Mouse (Mus musculus) forebrain, embryonic 16.5 days (tissue): ENCODE measurements around the gene Tmem184a. TPM values are rescaled to one million over a fixed set of nuclear protein-coding genes. Genes with fewer than 3 reads are reported as not detected.

Experiments
- ATAC-seq: fragments of 200-750 bp; cut with Nextera tagmentation; 2 replicates; pipeline ENCODE4 v1.8.0; 2017; ENCODE audit warnings: mild to moderate bottlenecking, moderate library complexity
- H3K27ac ChIP-seq: fragments of 300-500 bp; sonication (generic); 2 replicates; pipeline ENCODE4 v1.5.1; 2014; ENCODE audit warnings: low read length, control low read depth
- H3K27me3 ChIP-seq: fragments of 300-500 bp; sonication (generic); replicated peaks from 2 replicates; pipeline ENCODE4 v1.6.1; 2014; ENCODE audit warnings: low read length; ENCODE audit not compliant: control insufficient read depth, insufficient read depth
- H3K36me3 ChIP-seq: fragments of 300-500 bp; sonication (generic); 2 replicates; pipeline ENCODE4 v1.6.1; 2014; ENCODE audit not compliant: control insufficient read depth, insufficient read depth
- H3K4me1 ChIP-seq: fragments of 300-500 bp; sonication (generic); replicated peaks from 2 replicates; pipeline ENCODE4 v1.6.1; 2014; ENCODE audit warnings: low read length; ENCODE audit not compliant: control insufficient read depth, insufficient read depth
- H3K4me2 ChIP-seq: fragments of 300-500 bp; sonication (generic); 2 replicates; pipeline ENCODE4 v1.6.1; 2014; ENCODE audit warnings: mild to moderate bottlenecking, low read length, control low read depth
- H3K4me3 ChIP-seq: fragments of 300-500 bp; sonication (generic); replicated peaks from 2 replicates; pipeline ENCODE4 v1.5.1; 2014; ENCODE audit warnings: mild to moderate bottlenecking, low read length, control low read depth
- H3K9ac ChIP-seq: fragments of 300-500 bp; sonication (generic); replicated peaks from 2 replicates; pipeline ENCODE4 v1.6.1; 2014; ENCODE audit warnings: low read depth, low read length, control low read depth
- H3K9me3 ChIP-seq: fragments of 300-500 bp; sonication (generic); 2 replicates; pipeline ENCODE4 v1.6.1; 2016; ENCODE audit warnings: low read length; ENCODE audit not compliant: control insufficient read depth
- WGBS: fragments of 180-500 bp; shearing (Covaris S2); extraction: QIAGEN DNeasy Blood & Tissue Kit; methylation state at CpG from one replicate; pipeline ENCODE4 v1.1.7; 2014; 5-methylcytosine and 5-hydroxymethylcytosine counted together
- polyA plus RNA-seq: library from polyadenylated mRNA; unstranded; fragments of >200 nt; fragmentation: Nextera tagmentation; extraction: Ambion mirVana; gene quantifications from 2 replicates; pipeline ENCODE4 v1.2.1, GENCODE M21; 2015

The Tmem184a gene
- 0.11 and 0.29 TPM in 2 replicates for polyA plus RNA-seq

- H3K4me1 ChIP-seq, result peaks cover 3% of the 10 kb centered on the region; the same call in 1 of the 2 replicates
- no peak within 1 kb of the TSS for H3K4me3 ChIP-seq
- H3K4me2 ChIP-seq, result no peak within 1 kb of the TSS
- H3K27me3 ChIP-seq, result peaks cover 3% of the 10 kb centered on the region
- WGBS, result 86% methylated on average over 9 of the region's 9 CpGs
- peaks cover 5% of the 10 kb centered on the region for H3K36me3 ChIP-seq
- no peak within 1 kb of the TSS for H3K9ac ChIP-seq
- H3K27ac ChIP-seq, result no peak within 1 kb of the TSS
- ATAC-seq, result no peak
- no peaks in the 10 kb centered on the region for H3K9me3 ChIP-seq
Observed at GRCm38 (mm10) chr5:139819538-139820181, at the start of gene Tmem184a. TSS of gene Tmem184a (minus strand) at chr5:139819917.

GRCm38 (mm10) chr5:139862759-139863158, 43.0 kb upstream of the Tmem184a start:
- Histone ChIP-seq H3K27me3 (no peaks in the 10 kb centered on the region), H3K4me1 (peaks cover 12% of the 10 kb centered on the region), H3K27ac (no peak overlapping the region), H3K9me3 (no peaks in the 10 kb centered on the region), H3K4me3 (no peak overlapping the region), H3K9ac (no peak overlapping the region), H3K36me3 (no peaks in the 10 kb centered on the region), H3K4me2 (no peak overlapping the region)
- ATAC-seq, result peak; percentile 75
- 13% methylated on average over 4 of the region's 4 CpGs for WGBS

GRCm38 (mm10) chr5:139860328-139861104, 40.8 kb upstream of the Tmem184a start:
- H3K4me3 ChIP-seq, result no peak overlapping the region
- peak; percentile 50; the same call in 1 of the 2 replicates for ATAC-seq
- no peaks in the 10 kb centered on the region for H3K27me3 ChIP-seq
- H3K4me2 ChIP-seq, result peak overlapping the region; percentile 19
- H3K9ac ChIP-seq, result 0 out of 2 replicates have a peak overlapping the region, but pooled peaks have one; percentile 22
- H3K27ac ChIP-seq, result no peak overlapping the region
- WGBS, result 10% methylated on average over 15 of the region's 15 CpGs
- H3K4me1 ChIP-seq, result peaks cover 12% of the 10 kb centered on the region
- H3K36me3 ChIP-seq, result no peaks in the 10 kb centered on the region
- H3K9me3 ChIP-seq, result no peaks in the 10 kb centered on the region

- Histone ChIP-seq H3K9me3 (peaks cover 5% of the 10 kb centered on the region; the same call in 1 of the 2 replicates), H3K27me3 (no peaks in the 10 kb centered on the region), H3K4me1 (no peaks in the 10 kb centered on the region), H3K4me3 (no peak overlapping the region), H3K36me3 (no peaks in the 10 kb centered on the region), H3K9ac (no peak overlapping the region), H3K4me2 (no peak overlapping the region), H3K27ac (no peak overlapping the region)
- WGBS, result 69% methylated on average over 12 of the region's 12 CpGs
- ATAC-seq, result no peak
Observed at GRCm38 (mm10) chr5:139849626-139850320, 30.1 kb upstream of the Tmem184a start.

GRCm38 (mm10) chr5:139839142-139839541, 19.4 kb upstream of the Tmem184a start:
- Histone ChIP-seq H3K27me3 (0 out of 2 replicates have a peak, but pooled peaks cover 2% of the 10 kb centered on the region), H3K27ac (no peak overlapping the region), H3K4me3 (no peak overlapping the region), H3K36me3 (no peaks in the 10 kb centered on the region), H3K9me3 (no peaks in the 10 kb centered on the region; the same call in 1 of the 2 replicates), H3K9ac (no peak overlapping the region), H3K4me1 (no peaks in the 10 kb centered on the region), H3K4me2 (no peak overlapping the region)
- no peak for ATAC-seq
- WGBS, result 25% methylated on average over 3 of the region's 3 CpGs

- Histone ChIP-seq H3K4me2 (no peak overlapping the region), H3K27ac (no peak overlapping the region), H3K36me3 (no peaks in the 10 kb centered on the region), H3K9me3 (no peaks in the 10 kb centered on the region), H3K27me3 (0 out of 2 replicates have a peak, but pooled peaks cover 2% of the 10 kb centered on the region), H3K9ac (no peak overlapping the region), H3K4me3 (no peak overlapping the region), H3K4me1 (no peaks in the 10 kb centered on the region)
- ATAC-seq, result peak; percentile 50
- WGBS, result 29% methylated on average over 2 of the region's 2 CpGs
Observed at GRCm38 (mm10) chr5:139838476-139838892, 18.8 kb upstream of the Tmem184a start.

- 76% methylated on average over 7 of the region's 7 CpGs for WGBS
- Histone ChIP-seq H3K27me3 (0 out of 2 replicates have a peak, but pooled peaks cover 2% of the 10 kb centered on the region), H3K36me3 (no peaks in the 10 kb centered on the region), H3K4me1 (no peaks in the 10 kb centered on the region), H3K4me2 (no peak overlapping the region), H3K4me3 (no peak overlapping the region), H3K27ac (no peak overlapping the region), H3K9me3 (no peaks in the 10 kb centered on the region), H3K9ac (no peak overlapping the region)
- ATAC-seq, result no peak
Observed at GRCm38 (mm10) chr5:139835706-139836105, 16.0 kb upstream of the Tmem184a start.

GRCm38 (mm10) chr5:139832125-139832524, 12.4 kb upstream of the Tmem184a start:
- H3K4me2 ChIP-seq, result no peak overlapping the region
- H3K4me3 ChIP-seq, result no peak overlapping the region
- H3K27ac ChIP-seq, result no peak overlapping the region
- WGBS, result 84% methylated on average over 7 of the region's 7 CpGs
- no peaks in the 10 kb centered on the region for H3K4me1 ChIP-seq
- no peak for ATAC-seq
- H3K9me3 ChIP-seq, result no peaks in the 10 kb centered on the region
- H3K36me3 ChIP-seq, result no peaks in the 10 kb centered on the region
- 0 out of 2 replicates have a peak, but pooled peaks cover 2% of the 10 kb centered on the region for H3K27me3 ChIP-seq
- H3K9ac ChIP-seq, result no peak overlapping the region

DNA sequence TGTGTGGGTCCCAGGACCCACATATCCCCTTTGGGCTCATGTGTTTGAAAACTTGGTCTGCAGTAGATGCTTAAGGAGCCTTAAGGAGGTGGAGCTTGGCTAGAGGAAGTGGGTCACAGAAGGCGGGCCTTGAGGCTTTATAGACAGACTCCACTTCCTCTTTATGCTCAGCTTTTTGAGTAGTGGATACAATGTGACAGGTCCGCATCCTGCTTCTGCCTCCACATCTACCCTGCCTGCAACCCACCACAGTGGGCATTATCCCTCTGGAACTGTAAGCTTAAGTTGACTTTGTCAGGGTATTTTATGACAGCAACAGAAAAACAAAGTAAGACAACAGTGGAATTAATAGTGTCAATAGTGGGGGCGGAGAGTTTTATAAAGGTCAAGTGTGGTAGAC, 11.0 kb upstream of the Tmem184a start:
- no peak for ATAC-seq
- Histone ChIP-seq H3K4me3 (no peak overlapping the region), H3K9ac (no peak overlapping the region), H3K27me3 (no peaks in the 10 kb centered on the region), H3K4me1 (peaks cover 5% of the 10 kb centered on the region), H3K9me3 (no peaks in the 10 kb centered on the region), H3K27ac (no peak overlapping the region), H3K36me3 (no peaks in the 10 kb centered on the region), H3K4me2 (no peak overlapping the region)
- 88% methylated on average over 3 of the region's 3 CpGs for WGBS
